8 mouse cellular contexts compared by ENCODE assay signal in genomic region chr9:14614931-14615880, GRCm38 (mm10). TPM values are rescaled to one million over a fixed set of nuclear protein-coding genes. Genes with fewer than 3 reads are reported as not detected.
DNase-seq lines count a peak whose midpoint lies in the region; ATAC-seq and TF ChIP-seq lines count a peak whose summit lies in the region.

No protein-coding gene starts in this region.

- peak overlapping the region; percentile 60 for H3K4me3 ChIP-seq in megakaryocyte, embryonic 14.5 days (replicated peaks)
- peak overlapping the region; percentile 96 for H3K4me3 ChIP-seq in intestine, embryonic 14.5 days (ENCODE audit: low read depth, low read length)
- peak overlapping the region; percentile 61 for H3K4me3 ChIP-seq in liver, postnatal 0 days (ENCODE audit: low read depth, low read length)

- 11% methylated on average over 28 of the region's 33 CpGs for WGBS in intestine, embryonic 14.5 days
- WGBS in liver, postnatal 0 days (ENCODE audit: insufficient replicate concordance): 11% methylated on average over 33 of the region's 33 CpGs

- H3K9me3 ChIP-seq in megakaryocyte, embryonic 14.5 days: peaks cover 24% of the 10 kb centered on the region
- H3K9me3 ChIP-seq in intestine, embryonic 14.5 days (ENCODE audit: control insufficient read depth, low read length): 0 out of 2 replicates have a peak, but pooled peaks cover 2% of the 10 kb centered on the region
- no peaks in the 10 kb centered on the region for H3K9me3 ChIP-seq in liver, postnatal 0 days (ENCODE audit: low read length)

- H3K4me2 ChIP-seq in intestine, embryonic 14.5 days (ENCODE audit: low read length): peak overlapping the region; percentile 90
- H3K4me2 ChIP-seq in liver, postnatal 0 days (ENCODE audit: low read depth, low read length): peak overlapping the region; percentile 76

- peak; percentile 22 to 36 for DNase-seq in adrenal gland, postnatal 4 days (ENCODE audit: low spot score in 2 of 2)
- DNase-seq in gastrocnemius, postnatal 10 days: peak; percentile 74
- DNase-seq in intestine, embryonic 14.5 days (ENCODE audit: low spot score): no peak
- no peak for DNase-seq in liver, postnatal 0 days
- DNase-seq in retina, postnatal 7 days (ENCODE audit: low read depth, low spot score): peak; percentile 9

- H3K27ac ChIP-seq in intestine, embryonic 14.5 days (ENCODE audit: low read depth): peak overlapping the region; percentile 87
- peak overlapping the region; percentile 89 for H3K27ac ChIP-seq in liver, postnatal 0 days (ENCODE audit: low read depth)

- H3K4me1 ChIP-seq in megakaryocyte, embryonic 14.5 days: peaks cover 12% of the 10 kb centered on the region
- H3K4me1 ChIP-seq in intestine, embryonic 14.5 days (replicated peaks; ENCODE audit: control insufficient read depth, insufficient read depth, low read length): peaks cover 27% of the 10 kb centered on the region
- H3K4me1 ChIP-seq in liver, postnatal 0 days (ENCODE audit: insufficient read depth): peaks cover 3% of the 10 kb centered on the region; the same call in 1 of the 2 replicates

- no peaks in the 10 kb centered on the region for H3K36me3 ChIP-seq in megakaryocyte, embryonic 14.5 days (replicated peaks; ENCODE audit: low read length)
- no peaks in the 10 kb centered on the region for H3K36me3 ChIP-seq in intestine, embryonic 14.5 days (ENCODE audit: control insufficient read depth, insufficient read depth, low read length)
- no peaks in the 10 kb centered on the region for H3K36me3 ChIP-seq in liver, postnatal 0 days (replicated peaks; ENCODE audit: insufficient read depth, low read length)

- TF ChIP-seq CTCF in liver, postnatal 0 days (IDR thresholded peaks at IDR 0.05; ENCODE audit: low read depth): no peak

- H3K9ac ChIP-seq in intestine, embryonic 14.5 days (ENCODE audit: low read length): peak overlapping the region; percentile 97
- peak overlapping the region; percentile 76 for H3K9ac ChIP-seq in liver, postnatal 0 days (replicated peaks)

- H3K27me3 ChIP-seq in megakaryocyte, embryonic 14.5 days (replicated peaks): peaks cover 87% of the 10 kb centered on the region
- no peaks in the 10 kb centered on the region for H3K27me3 ChIP-seq in intestine, embryonic 14.5 days (replicated peaks; ENCODE audit: control insufficient read depth, insufficient read depth, low read length)
- H3K27me3 ChIP-seq in liver, postnatal 0 days (ENCODE audit: insufficient read depth, low read length): peaks cover 21% of the 10 kb centered on the region

- ATAC-seq in megakaryocyte, adult 5-6 weeks (ENCODE audit: poor library complexity, severe bottlenecking): no peak
- ATAC-seq in intestine, embryonic 14.5 days (replicated peaks; ENCODE audit: low FRiP score, low TSS enrichment, low read depth): peak; percentile 86
- ATAC-seq in liver, postnatal 0 days: peak; percentile 79
- no peak for ATAC-seq in megakaryocyte-erythroid progenitor cell, adult 5-6 weeks (replicated peaks; ENCODE audit: low FRiP score, low TSS enrichment, poor library complexity, severe bottlenecking)

- TF ChIP-seq EP300 in liver, postnatal 0 days (IDR thresholded peaks at IDR 0.05; ENCODE audit: low read depth): no peak

RNA-seq across cellular contexts. Expression of gene Amotl1, which starts 29.6 kb away (rescaled TPM):
- not detected in 2 replicates for polyA plus RNA-seq in megakaryocyte, embryonic 14.5 days (2012; ENCODE audit: insufficient read depth, low replicate concordance)
- total RNA-seq in megakaryocyte, adult 5-6 weeks (2015): not detected in 2 replicates
- not detected in 2 replicates for total RNA-seq in megakaryocyte, adult 5-6 weeks (2017)
- total RNA-seq in adrenal gland, postnatal 4 days (2021): 10 to 100 TPM; 61.9 to 68.5 TPM
- total RNA-seq in gastrocnemius, postnatal 10 days (2021): 100 to 1,000 TPM; 271 to 282 TPM
- 22.4 and 23.6 TPM in 2 replicates for polyA plus RNA-seq in intestine, embryonic 14.5 days (2014; fragmentation: Nextera tagmentation; extraction: Ambion mirVana)
- 1.6 and 1.9 TPM in 2 replicates for polyA plus RNA-seq in liver, postnatal 0 days (2015; fragmentation: Nextera tagmentation; extraction: Ambion mirVana)
- not detected in 2 replicates for total RNA-seq in megakaryocyte-erythroid progenitor cell, adult 5-6 weeks (2014; fragmentation: Nextera tagmentation)
- total RNA-seq in megakaryocyte-erythroid progenitor cell, adult 5-6 weeks (2017): not detected in 2 replicates

Comparison
In these comparisons a context has a peak if more than half of its experiments do, and no peak if none do; other contexts are left out.
1. ATAC-seq: peak in intestine, embryonic 14.5 days (single experiment) and liver, postnatal 0 days (single experiment); none in megakaryocyte, adult 5-6 weeks (single experiment) and megakaryocyte-erythroid progenitor cell, adult 5-6 weeks (single experiment).
2. DNase-seq: peak in adrenal gland, postnatal 4 days (2 of 2), gastrocnemius, postnatal 10 days (single experiment) and retina, postnatal 7 days (single experiment); none in intestine, embryonic 14.5 days (single experiment) and liver, postnatal 0 days (single experiment).
3. RNA of gene Amotl1, which starts 29.6 kb away (total RNA-seq): 271 to 282 TPM in gastrocnemius, postnatal 10 days and 61.9 to 68.5 TPM in adrenal gland, postnatal 4 days; not detected in megakaryocyte, adult 5-6 weeks and not detected in megakaryocyte-erythroid progenitor cell, adult 5-6 weeks; every median in the first group is over 10 times any median in the second.
4. Peak in every context shown above with its lines, with median percentiles within 50 percentile points of each other: H3K4me3 ChIP-seq.